Mouse (Mus musculus) frontal cortex, postnatal 14 days (tissue): ENCODE data around the gene Brca2.
"Not testable (repeated sequence)": the region's sequence is repeated elsewhere in the genome, so short reads cannot be mapped to it uniquely, and the experiment has no call there.

Experiments used
- DNase-seq, 2 experiments: peaks; one replicate each; pipeline ENCODE4 v3.0.0; 2022; ENCODE audit warnings: low spot score in 2 of 2

Gene Brca2

DNA sequence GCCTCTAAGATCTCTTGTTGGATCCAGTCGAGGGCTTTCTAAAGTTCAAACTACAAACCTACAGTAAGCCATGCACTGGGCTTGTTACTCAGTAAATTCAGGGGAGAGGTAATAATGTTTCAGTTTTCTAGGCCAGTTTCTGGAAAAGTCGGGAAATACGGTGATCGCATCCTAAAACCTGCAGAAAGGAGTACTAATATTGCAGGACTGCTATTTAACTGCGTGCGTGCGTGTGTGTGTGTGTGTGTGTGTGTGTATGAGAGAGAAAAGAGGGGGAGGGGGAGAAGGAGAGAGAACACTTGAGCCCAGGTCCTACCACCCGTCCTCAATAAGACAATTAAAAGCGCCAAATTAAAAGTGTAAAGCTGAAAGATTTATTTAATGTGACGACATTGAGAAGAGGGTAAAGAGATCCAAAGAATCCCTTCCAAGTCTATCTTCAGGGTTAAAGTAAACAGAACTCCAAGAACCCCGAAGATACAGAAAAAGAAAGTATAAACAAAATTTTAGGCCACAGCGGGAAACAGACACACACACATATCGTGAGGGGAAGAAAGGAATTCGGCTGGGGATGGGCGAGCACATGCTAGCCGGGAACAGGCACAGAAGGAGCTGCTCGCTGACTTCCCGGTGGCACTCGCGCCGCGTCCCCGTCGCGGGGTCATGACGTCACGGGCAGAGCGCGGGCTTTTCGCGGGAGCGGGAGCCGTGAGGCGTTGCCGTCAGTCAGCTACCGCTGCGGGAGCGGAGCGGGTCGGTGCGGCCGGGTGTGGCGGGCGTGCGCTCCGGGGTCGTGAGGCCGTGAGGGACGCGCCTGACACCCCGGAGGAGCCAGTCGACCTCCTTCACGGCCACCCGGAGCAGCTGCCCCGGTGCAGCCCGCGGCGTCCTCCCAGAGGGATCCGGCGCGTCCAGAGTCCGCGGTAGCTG, at the start of gene Brca2:
TSS of gene Brca2 (plus strand) at position 694 of the 930 bp plus-strand sequence.
- peak; percentile 80 to 87 for DNase-seq

- no peak for DNase-seq
Observed at GRCm38 (mm10) chr5:150477364-150477763, 45.1 kb upstream of the Brca2 start.

DNA sequence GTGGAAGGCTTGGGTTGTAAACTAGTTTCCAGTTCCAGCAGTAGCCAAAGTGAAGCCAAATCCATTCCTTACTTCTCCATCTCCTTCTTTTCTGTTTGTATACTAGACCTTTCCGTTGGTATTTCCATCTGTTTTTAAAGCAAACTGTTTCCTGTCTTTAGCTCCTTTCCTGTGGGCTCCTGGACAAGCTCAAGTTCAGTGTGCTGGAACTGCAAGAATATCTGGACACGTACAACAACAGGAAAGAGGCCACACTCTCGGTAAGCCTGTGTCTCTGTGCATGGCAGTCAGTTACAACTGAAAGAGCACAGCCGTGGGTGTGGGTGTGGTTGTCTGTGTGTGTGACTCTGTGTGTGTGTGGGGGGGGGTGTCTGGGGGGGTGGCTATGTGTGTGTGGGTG, 43.8 kb upstream of the Brca2 start:
- no peak for DNase-seq

- DNase-seq, result no peak
Observed at GRCm38 (mm10) chr5:150485198-150485597, 37.2 kb upstream of the Brca2 start.

- DNase-seq, result no peak
Observed at GRCm38 (mm10) chr5:150490285-150490684, 32.1 kb upstream of the Brca2 start.

DNA sequence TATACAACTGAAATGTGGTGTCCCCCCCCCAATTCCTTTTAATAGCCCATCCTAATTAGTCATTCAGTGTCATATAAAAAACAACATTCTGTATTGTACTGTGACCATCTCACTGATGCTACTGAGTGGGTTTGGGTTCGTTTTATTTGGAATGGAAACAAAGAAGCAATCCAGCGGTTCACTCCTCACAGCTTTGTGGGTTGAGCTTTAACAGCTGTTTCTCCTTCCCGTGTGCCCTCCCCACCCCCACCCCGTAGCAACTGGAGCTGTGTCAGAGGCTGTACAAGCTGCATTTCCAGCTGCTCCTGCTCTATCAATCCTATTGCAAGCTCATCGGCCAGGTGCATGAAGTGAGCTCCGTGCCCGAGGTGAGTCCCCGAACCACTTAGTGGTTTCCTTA, 31.6 kb upstream of the Brca2 start:
- no peak for DNase-seq

DNA sequence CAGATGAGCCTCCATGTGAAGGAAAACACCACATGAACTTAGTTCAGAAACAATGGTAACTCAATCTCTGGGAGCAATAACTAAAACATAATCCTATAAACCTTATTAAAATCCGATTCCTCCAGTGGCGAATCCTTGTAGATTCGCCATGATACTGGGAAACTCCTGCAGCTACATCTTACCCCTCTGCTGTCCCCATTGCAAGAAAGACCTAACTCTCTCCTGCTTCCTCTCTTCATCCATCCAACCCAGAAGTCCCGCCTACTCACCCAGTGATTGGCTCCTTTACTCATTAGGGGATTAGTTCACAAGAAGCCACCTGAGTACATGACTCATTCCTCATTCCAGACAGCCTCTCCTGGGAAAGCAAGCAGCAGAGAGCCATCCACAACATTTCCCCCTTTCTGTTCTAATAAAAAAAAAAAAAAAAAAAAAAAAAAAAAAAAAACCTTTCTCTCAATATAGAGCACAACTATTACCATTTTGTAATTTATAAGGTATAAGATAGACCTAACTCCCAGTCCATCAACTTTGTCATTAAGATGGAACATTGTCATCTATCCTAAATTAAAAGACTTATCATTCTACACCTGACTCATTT, 30.8 kb upstream of the Brca2 start:
- DNase-seq, result not testable (repeated sequence)

DNA sequence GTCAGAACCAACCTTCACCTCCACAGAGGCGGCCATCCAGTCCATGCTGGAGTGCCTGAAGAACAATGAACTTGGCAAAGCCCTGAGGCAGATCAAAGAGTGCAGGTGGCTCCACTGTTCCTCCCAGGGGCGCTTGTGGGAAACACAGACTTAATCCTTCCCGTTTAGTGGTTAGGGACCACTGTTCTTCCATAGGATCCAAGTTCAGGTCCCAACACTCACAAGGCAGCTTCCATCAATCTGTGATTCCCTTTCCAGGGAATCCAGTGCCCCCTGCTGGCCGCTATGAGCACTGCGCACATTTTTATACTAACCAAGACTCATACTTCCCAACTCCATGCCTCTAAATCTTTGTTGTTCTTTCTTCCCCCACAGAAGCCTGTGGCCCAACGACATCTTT, 26.6 kb upstream of the Brca2 start:
- DNase-seq, result no peak

GRCm38 (mm10) chr5:150510451-150511225, 11.8 kb upstream of the Brca2 start:
- no peak for DNase-seq

GRCm38 (mm10) chr5:150513264-150513663, 9.2 kb upstream of the Brca2 start:
- DNase-seq, result no peak

- DNase-seq, result no peak
Observed at GRCm38 (mm10) chr5:150514027-150514426, 8.4 kb upstream of the Brca2 start.

- no peak for DNase-seq
Observed at GRCm38 (mm10) chr5:150518064-150518463, 4.4 kb upstream of the Brca2 start, which contains the start of gene Zar1l. TSS of gene Zar1l (minus strand) at chr5:150518164.

GRCm38 (mm10) chr5:150519551-150519950, 2.9 kb upstream of the Brca2 start:
- no peak for DNase-seq

DNA sequence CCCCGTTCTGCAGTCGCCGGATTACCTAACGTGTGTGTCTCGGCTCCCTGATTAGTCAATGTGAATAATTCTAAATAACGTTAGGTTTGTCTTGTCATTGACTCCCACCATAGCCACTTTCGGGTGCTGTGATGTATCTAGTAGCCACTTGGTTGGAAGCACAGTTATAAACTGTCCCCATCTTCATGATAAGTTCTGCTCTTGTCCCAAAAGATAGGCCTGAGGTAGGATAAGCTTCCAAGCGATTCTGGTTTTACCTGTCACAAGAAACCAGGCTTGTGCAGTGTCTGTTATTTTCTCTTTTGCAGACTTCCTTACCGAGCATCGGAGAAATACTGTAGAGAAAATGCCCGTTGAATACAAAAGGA, 421 bp downstream of the Brca2 start:
- DNase-seq, result no peak

DNA sequence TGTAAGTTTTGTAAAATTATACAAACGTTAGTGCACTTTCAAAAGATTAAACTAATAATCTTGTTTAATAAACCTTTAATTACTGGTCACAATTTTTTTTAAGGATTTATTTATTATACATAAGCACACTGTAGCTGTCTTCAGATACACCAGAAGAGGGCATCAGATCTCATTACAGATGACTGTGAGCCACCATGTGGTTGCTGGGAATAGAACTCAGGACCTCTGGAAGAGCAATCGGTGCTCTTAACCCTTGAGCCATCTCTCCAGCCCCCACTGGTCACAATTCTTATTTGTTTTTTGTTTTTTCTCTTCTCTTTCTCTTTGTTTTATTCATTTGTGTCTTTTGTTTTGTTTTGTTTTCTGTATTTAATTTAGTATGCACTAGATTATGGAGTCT, 2.8 kb downstream of the Brca2 start:
- DNase-seq, result no peak

- no peak for DNase-seq
Observed at GRCm38 (mm10) chr5:150541302-150541701, 18.9 kb downstream of the Brca2 start.

DNA sequence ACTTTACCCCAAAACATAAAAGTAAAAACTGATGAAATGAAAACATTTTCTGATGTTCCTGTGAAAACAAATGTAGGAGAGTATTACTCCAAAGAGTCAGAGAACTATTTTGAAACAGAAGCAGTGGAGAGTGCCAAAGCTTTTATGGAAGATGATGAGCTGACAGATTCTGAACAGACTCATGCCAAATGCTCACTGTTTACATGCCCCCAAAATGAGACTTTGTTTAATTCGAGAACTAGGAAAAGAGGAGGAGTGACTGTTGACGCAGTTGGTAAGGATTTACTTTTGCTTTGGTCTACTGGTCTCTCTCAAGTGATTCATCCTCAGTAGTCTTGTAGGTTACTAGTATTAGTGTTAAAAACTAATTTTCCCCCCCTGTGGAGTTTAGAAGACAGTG, 20.8 kb downstream of the Brca2 start:
- DNase-seq, result no peak

DNA sequence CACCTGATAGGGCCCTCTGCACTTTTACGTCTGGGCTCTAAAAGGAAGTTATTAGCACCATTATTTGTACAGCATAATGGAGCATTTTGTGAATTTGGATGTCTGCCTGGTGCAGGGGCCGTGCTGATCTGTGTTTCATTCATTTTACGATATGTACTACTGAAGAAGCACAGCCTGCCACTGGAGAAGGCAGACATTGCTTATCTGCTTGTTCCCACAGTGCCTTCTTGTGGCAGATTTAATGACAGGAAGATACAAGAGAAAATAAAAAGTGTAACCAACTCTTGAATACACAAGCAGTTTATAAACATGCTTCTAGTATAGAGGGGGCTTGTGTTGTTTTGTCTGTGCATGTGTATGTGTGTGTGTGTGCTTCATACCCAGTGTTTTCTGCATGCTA, 29.2 kb downstream of the Brca2 start:
- no peak for DNase-seq

- no peak for DNase-seq
Observed at GRCm38 (mm10) chr5:150559519-150560103, 37.2 kb downstream of the Brca2 start.

DNA sequence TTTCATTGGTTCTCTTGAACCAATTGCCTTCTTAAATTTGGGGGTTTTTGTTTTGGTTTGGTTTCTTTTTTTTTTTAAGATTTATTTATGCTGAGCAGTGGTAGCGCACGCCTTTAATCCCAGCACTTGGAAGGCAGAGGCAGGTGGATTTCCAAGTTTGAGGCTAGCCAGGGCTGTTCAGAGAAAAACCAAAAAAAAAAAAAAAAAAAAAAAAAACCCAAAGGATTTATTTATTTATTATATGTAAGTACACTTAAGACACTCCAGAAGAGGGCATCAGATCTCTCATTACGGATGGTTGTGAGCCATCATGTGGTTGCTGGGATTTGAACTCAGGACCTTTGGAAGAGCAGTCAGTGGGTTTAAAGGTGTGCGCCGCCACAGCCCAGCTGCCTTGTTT, 38.4 kb downstream of the Brca2 start:
- DNase-seq, result no peak

- no peak for DNase-seq
Observed at GRCm38 (mm10) chr5:150561376-150561775, 38.9 kb downstream of the Brca2 start.

DNA sequence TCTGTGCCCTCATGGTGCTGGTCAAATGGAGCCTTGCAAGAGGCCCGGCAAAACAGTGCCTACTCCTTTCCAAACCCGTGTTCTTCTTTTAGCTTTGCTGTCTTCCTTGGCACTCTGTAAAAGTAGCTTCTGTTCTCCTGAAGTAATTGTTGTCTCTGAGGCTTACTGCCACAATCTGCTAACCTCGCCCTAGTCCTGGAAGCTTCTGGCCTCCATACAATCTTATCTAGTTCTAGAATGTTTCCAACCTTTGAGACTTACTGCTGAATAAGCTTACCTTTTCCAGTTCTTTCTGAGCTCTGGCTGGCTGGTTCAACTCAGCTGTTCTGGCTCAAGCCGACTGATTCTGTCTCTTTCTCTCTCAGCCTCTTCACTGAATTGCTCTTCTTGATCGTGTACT, 39.4 kb downstream of the Brca2 start:
- DNase-seq, result no peak
